In genomic region chr6:54593766-54594468, GRCm38 (mm10) we compare ENCODE assay signal across 8 mouse cellular contexts. TPM values are rescaled to one million over a fixed set of nuclear protein-coding genes. Genes with fewer than 3 reads are reported as not detected.
DNase-seq lines count a peak whose midpoint lies in the region; ATAC-seq and TF ChIP-seq lines count a peak whose summit lies in the region.

No protein-coding gene starts in this region.

- WGBS in heart, embryonic 16.5 days = 43% methylated on average over 8 of the region's 8 CpGs
- 53% methylated on average over 8 of the region's 8 CpGs for WGBS in limb, embryonic 14.5 days
- WGBS in stomach, embryonic 16.5 days = 45% methylated on average over 8 of the region's 8 CpGs

- H3K4me3 ChIP-seq in heart, embryonic 16.5 days (ENCODE audit: low read length) = peak overlapping the region; percentile 82
- H3K4me3 ChIP-seq in limb, embryonic 14.5 days (replicated peaks; ENCODE audit: low read length) = peak overlapping the region; percentile 96
- peak overlapping the region; percentile 72 for H3K4me3 ChIP-seq in stomach, embryonic 16.5 days (replicated peaks; ENCODE audit: low read length)

- no peaks in the 10 kb centered on the region for H3K36me3 ChIP-seq in heart, embryonic 16.5 days (ENCODE audit: control insufficient read depth, insufficient read depth)
- H3K36me3 ChIP-seq in limb, embryonic 14.5 days (ENCODE audit: control insufficient read depth, insufficient read depth, low read length) = no peaks in the 10 kb centered on the region
- no peaks in the 10 kb centered on the region for H3K36me3 ChIP-seq in stomach, embryonic 16.5 days (ENCODE audit: control insufficient read depth, insufficient read depth, low read length)

- TF ChIP-seq POLR2A in limb, embryonic 14.5 days (IDR thresholded peaks at IDR 0.05; ENCODE audit: borderline replicate concordance, extremely low read depth, insufficient read depth, insufficient read length) = no peak

- H3K27ac ChIP-seq in heart, embryonic 16.5 days (ENCODE audit: low read length) = no peak overlapping the region; the same call in 1 of the 2 replicates
- no peak overlapping the region for H3K27ac ChIP-seq in limb, embryonic 14.5 days (replicated peaks; ENCODE audit: low read depth, low read length)
- H3K27ac ChIP-seq in stomach, embryonic 16.5 days (ENCODE audit: low read length) = peak overlapping the region; percentile 61; the same call in 1 of the 2 replicates

- DNase-seq in lung, postnatal 36 days = peak; percentile 13
- DNase-seq in lung, postnatal 25 days (ENCODE audit: low spot score) = no peak
- DNase-seq in limb, embryonic 14.5 days (ENCODE audit: low spot score) = no peak
- DNase-seq in spleen, postnatal 10 days (ENCODE audit: low spot score in 2 of 2) = no peak
- no peak for DNase-seq in ovary, postnatal 14 days (ENCODE audit: low spot score)
- no peak for DNase-seq in frontal cortex, postnatal 36 days (ENCODE audit: low spot score in 2 of 2)

- H3K4me2 ChIP-seq in heart, embryonic 16.5 days (ENCODE audit: low read depth, low read length) = peak overlapping the region; percentile 79
- peak overlapping the region; percentile 70 for H3K4me2 ChIP-seq in limb, embryonic 14.5 days (replicated peaks; ENCODE audit: low read depth, low read length, severe bottlenecking)
- H3K4me2 ChIP-seq in stomach, embryonic 16.5 days (ENCODE audit: low read depth, low read length) = peak overlapping the region; percentile 63

- ATAC-seq in heart, embryonic 16.5 days (replicated peaks; ENCODE audit: extremely low read depth, insufficient read depth, low FRiP score) = no peak
- no peak for ATAC-seq in limb, embryonic 14.5 days (ENCODE audit: low FRiP score, low read depth)
- no peak for ATAC-seq in stomach, embryonic 16.5 days (ENCODE audit: insufficient read depth, low FRiP score)

- no peak overlapping the region; the same call in 1 of the 2 replicates for H3K9ac ChIP-seq in heart, embryonic 16.5 days (ENCODE audit: low read length)
- H3K9ac ChIP-seq in limb, embryonic 14.5 days (ENCODE audit: low read depth, low read length, severe bottlenecking) = no peak overlapping the region; the same call in 1 of the 2 replicates
- H3K9ac ChIP-seq in stomach, embryonic 16.5 days (ENCODE audit: low read length) = peak overlapping the region; percentile 80; the same call in 1 of the 2 replicates

- peaks cover 27% of the 10 kb centered on the region for H3K4me1 ChIP-seq in heart, embryonic 16.5 days (ENCODE audit: control insufficient read depth, insufficient read depth, low read length)
- H3K4me1 ChIP-seq in limb, embryonic 14.5 days (ENCODE audit: control insufficient read depth, insufficient read depth, low read length) = peaks cover 26% of the 10 kb centered on the region
- H3K4me1 ChIP-seq in stomach, embryonic 16.5 days (ENCODE audit: control insufficient read depth, insufficient read depth, low read length) = peaks cover 19% of the 10 kb centered on the region; the same call in 1 of the 2 replicates

- H3K27me3 ChIP-seq in heart, embryonic 16.5 days (ENCODE audit: control insufficient read depth, insufficient read depth, low read length) = no peaks in the 10 kb centered on the region
- H3K27me3 ChIP-seq in limb, embryonic 14.5 days (ENCODE audit: control insufficient read depth, insufficient read depth, low read length) = no peaks in the 10 kb centered on the region
- H3K27me3 ChIP-seq in stomach, embryonic 16.5 days (ENCODE audit: control insufficient read depth, insufficient read depth, low read length) = no peaks in the 10 kb centered on the region

- no peaks in the 10 kb centered on the region for H3K9me3 ChIP-seq in heart, embryonic 16.5 days (replicated peaks; ENCODE audit: control insufficient read depth, low read length)
- no peaks in the 10 kb centered on the region for H3K9me3 ChIP-seq in limb, embryonic 14.5 days (ENCODE audit: control insufficient read depth, low read length)
- H3K9me3 ChIP-seq in stomach, embryonic 16.5 days (replicated peaks; ENCODE audit: control insufficient read depth, low read length) = no peaks in the 10 kb centered on the region

RNA-seq across cellular contexts. Expression of gene Plekha8, which starts 1.0 kb away (rescaled TPM):
- 4.5 and 5.5 TPM in 2 replicates for polyA plus RNA-seq in heart, embryonic 16.5 days (2015; fragmentation: Nextera tagmentation; extraction: Ambion mirVana)
- 12.6 and 15.5 TPM in 2 replicates for polyA plus RNA-seq in limb, embryonic 14.5 days (2012; rRNA removed)
- 14.0 and 15.5 TPM in 2 replicates for polyA plus RNA-seq in limb, embryonic 14.5 days (2014; fragmentation: Nextera tagmentation; extraction: Ambion mirVana)
- 5.3 and 5.7 TPM in 2 replicates for polyA plus RNA-seq in stomach, embryonic 16.5 days (2015; fragmentation: Nextera tagmentation; extraction: Ambion mirVana)

RNA-seq across cellular contexts. Expression of gene Fkbp14, which starts 3.2 kb away (rescaled TPM):
- 21.7 and 22.3 TPM in 2 replicates for polyA plus RNA-seq in heart, embryonic 16.5 days (2015; fragmentation: Nextera tagmentation; extraction: Ambion mirVana)
- 57.0 and 59.1 TPM in 2 replicates for polyA plus RNA-seq in limb, embryonic 14.5 days (2012; rRNA removed)
- polyA plus RNA-seq in limb, embryonic 14.5 days (2014; fragmentation: Nextera tagmentation; extraction: Ambion mirVana) = 59.6 and 71.0 TPM in 2 replicates
- polyA plus RNA-seq in stomach, embryonic 16.5 days (2015; fragmentation: Nextera tagmentation; extraction: Ambion mirVana) = 33.9 and 34.2 TPM in 2 replicates

RNA-seq across cellular contexts. Expression of gene Scrn1, which starts 27.6 kb away (rescaled TPM):
- 5.1 and 6.3 TPM in 2 replicates for polyA plus RNA-seq in heart, embryonic 16.5 days (2015; fragmentation: Nextera tagmentation; extraction: Ambion mirVana)
- polyA plus RNA-seq in limb, embryonic 14.5 days (2012; rRNA removed) = 6.3 and 8.9 TPM in 2 replicates
- polyA plus RNA-seq in limb, embryonic 14.5 days (2014; fragmentation: Nextera tagmentation; extraction: Ambion mirVana) = 8.0 and 9.6 TPM in 2 replicates
- 6.9 and 8.3 TPM in 2 replicates for polyA plus RNA-seq in stomach, embryonic 16.5 days (2015; fragmentation: Nextera tagmentation; extraction: Ambion mirVana)
